Mouse (Mus musculus): ENCODE measurements around the gene Bcas3. TPM values are rescaled to one million over a fixed set of nuclear protein-coding genes. Genes with fewer than 3 reads are reported as not detected.

The Bcas3 gene
- polyA plus RNA-seq, 1 experiment from 2014 or later: 20.2 TPM

Small RNA genes lying within 50 kb of the gene (microRNA-seq; reads per million reads assigned to microRNA genes)
- gene Mir5110: not detected

Other genes starting within 250 kb of the Bcas3 start
- 4.3 and 5.1 TPM in 2 replicates for gene Usp32, start 213.0 kb upstream of the Bcas3 start, polyA plus RNA-seq (2016; fragmentation: Nextera tagmentation; extraction: Ambion mirVana)
- gene 1700125H20Rik, start 182.8 kb upstream of the Bcas3 start, polyA plus RNA-seq (2016; fragmentation: Nextera tagmentation; extraction: Ambion mirVana): 0.42 TPM in 1 of 2 replicates, not detected in the other
- gene Appbp2, start 118.0 kb upstream of the Bcas3 start, polyA plus RNA-seq (2016; fragmentation: Nextera tagmentation; extraction: Ambion mirVana): 46.0 and 47.8 TPM in 2 replicates
- gene Ppm1d, start 41.9 kb upstream of the Bcas3 start, polyA plus RNA-seq (2016; fragmentation: Nextera tagmentation; extraction: Ambion mirVana): 22.7 and 24.5 TPM in 2 replicates

All from midbrain, embryonic 10.5 days (tissue).